ENCODE assay signal across 8 mouse cellular contexts in genomic region chr5:121544910-121545792, GRCm38 (mm10). TPM values are rescaled to one million over a fixed set of nuclear protein-coding genes. Genes with fewer than 3 reads are reported as not detected.
DNase-seq lines count a peak whose midpoint lies in the region; ATAC-seq and TF ChIP-seq lines count a peak whose summit lies in the region.

Gene Adam1a (minus strand): TSS chr5:121545482.
Gene Gm42878 (minus strand): TSS chr5:121545482.

- no peaks in the 10 kb centered on the region for H3K27me3 ChIP-seq in heart, embryonic 12.5 days (replicated peaks)
- H3K27me3 ChIP-seq in limb, embryonic 11.5 days (ENCODE audit: control insufficient read depth, insufficient read depth, low read length): no peaks in the 10 kb centered on the region
- H3K27me3 ChIP-seq in midbrain, embryonic 12.5 days: no peaks in the 10 kb centered on the region
- no peaks in the 10 kb centered on the region for H3K27me3 ChIP-seq in thymus, adult 2 months (ENCODE audit: control insufficient read depth, insufficient read depth, low read length)

- peak; percentile 73 for ATAC-seq in heart, embryonic 12.5 days (ENCODE audit: insufficient number of reproducible peaks, low FRiP score)
- ATAC-seq in limb, embryonic 11.5 days (ENCODE audit: insufficient number of reproducible peaks, low FRiP score, low TSS enrichment, low read depth): no peak; the same call in 1 of the 2 replicates
- peak; percentile 66 for ATAC-seq in midbrain, embryonic 12.5 days (ENCODE audit: low FRiP score, low read depth)

- no peaks in the 10 kb centered on the region for H3K9me3 ChIP-seq in heart, embryonic 12.5 days (replicated peaks)
- H3K9me3 ChIP-seq in limb, embryonic 11.5 days (ENCODE audit: control insufficient read depth, low read length): no peaks in the 10 kb centered on the region
- no peaks in the 10 kb centered on the region for H3K9me3 ChIP-seq in midbrain, embryonic 12.5 days

- TF ChIP-seq CTCF in thymus, adult 2 months (IDR thresholded peaks at IDR 0.05; ENCODE audit: borderline replicate concordance, control insufficient read depth, extremely low read depth, insufficient read depth, low read length, poor library complexity): no peak

- H3K36me3 ChIP-seq in heart, embryonic 12.5 days: no peaks in the 10 kb centered on the region
- H3K36me3 ChIP-seq in limb, embryonic 11.5 days (ENCODE audit: control insufficient read depth, insufficient read depth, low read length): no peaks in the 10 kb centered on the region; the same call in 1 of the 2 replicates
- H3K36me3 ChIP-seq in midbrain, embryonic 12.5 days: no peaks in the 10 kb centered on the region
- no peaks in the 10 kb centered on the region for H3K36me3 ChIP-seq in thymus, adult 2 months (ENCODE audit: control insufficient read depth, insufficient read depth, low read length)

- H3K4me1 ChIP-seq in heart, embryonic 12.5 days (replicated peaks): peaks cover 19% of the 10 kb centered on the region
- H3K4me1 ChIP-seq in limb, embryonic 11.5 days (ENCODE audit: control insufficient read depth, insufficient read depth, low read length): peaks cover 8% of the 10 kb centered on the region
- H3K4me1 ChIP-seq in midbrain, embryonic 12.5 days: peaks cover 28% of the 10 kb centered on the region
- H3K4me1 ChIP-seq in thymus, adult 2 months (replicated peaks; ENCODE audit: control insufficient read depth, insufficient read depth, low read length): peaks cover 10% of the 10 kb centered on the region

- H3K4me2 ChIP-seq in heart, embryonic 12.5 days: peak within 1 kb of the TSS; percentile 95
- H3K4me2 ChIP-seq in limb, embryonic 11.5 days (ENCODE audit: low read depth, severe bottlenecking): peak within 1 kb of the TSS; percentile 92
- H3K4me2 ChIP-seq in midbrain, embryonic 12.5 days (replicated peaks): peak within 1 kb of the TSS; percentile 79

- H3K27ac ChIP-seq in heart, embryonic 12.5 days (ENCODE audit: poor library complexity, severe bottlenecking): peak within 1 kb of the TSS; percentile 91
- peak within 1 kb of the TSS; percentile 86 for H3K27ac ChIP-seq in limb, embryonic 11.5 days (replicated peaks; ENCODE audit: low read depth, low read length)
- peak within 1 kb of the TSS; percentile 97 for H3K27ac ChIP-seq in midbrain, embryonic 12.5 days (replicated peaks)
- H3K27ac ChIP-seq in thymus, adult 2 months (ENCODE audit: control insufficient read depth, insufficient read depth, low read length): peak within 1 kb of the TSS; percentile 23; the same call in 1 of the 2 replicates

- H3K9ac ChIP-seq in heart, embryonic 12.5 days: peak within 1 kb of the TSS; percentile 99
- peak within 1 kb of the TSS; percentile 98 for H3K9ac ChIP-seq in limb, embryonic 11.5 days (ENCODE audit: low read length)
- H3K9ac ChIP-seq in midbrain, embryonic 12.5 days (replicated peaks): peak within 1 kb of the TSS; percentile 96

- TF ChIP-seq POLR2A in thymus, adult 2 months (IDR thresholded peaks at IDR 0.05; ENCODE audit: control insufficient read depth, extremely low read depth, insufficient read depth, low read length, poor library complexity): no peak

- peak; percentile 11 to 33 for DNase-seq in cerebellum, adult 18-20 months
- no peak for DNase-seq in cerebellum, postnatal 4 days (ENCODE audit: low spot score in 2 of 2)
- DNase-seq in 3T3-L1 (ENCODE audit: low read depth, low spot score): peak; percentile 33
- DNase-seq in brain, adult 2 months (ENCODE audit: low read depth, low spot score): peak; percentile 27
- DNase-seq in limb, embryonic 11.5 days (ENCODE audit: low spot score): peak; percentile 50
- peak; percentile 50 for DNase-seq in thymus, adult 2 months

- H3K4me3 ChIP-seq in heart, embryonic 12.5 days: peak within 1 kb of the TSS; percentile 100
- peak within 1 kb of the TSS; percentile 100 for H3K4me3 ChIP-seq in limb, embryonic 11.5 days (ENCODE audit: low read depth, low read length)
- H3K4me3 ChIP-seq in midbrain, embryonic 12.5 days: peak within 1 kb of the TSS; percentile 100
- H3K4me3 ChIP-seq in thymus, adult 2 months (ENCODE audit: control insufficient read depth, insufficient read depth, low read length): peak within 1 kb of the TSS; percentile 98

- 5% methylated on average over 85 of the region's 97 CpGs for WGBS in heart, embryonic 12.5 days
- WGBS in limb, embryonic 11.5 days: under 1% methylated on average over 47 of the region's 97 CpGs
- under 1% methylated on average over 57 of the region's 97 CpGs for WGBS in midbrain, embryonic 12.5 days
- WGBS in thymus, adult 2 months: 6% methylated on average over 95 of the region's 97 CpGs

RNA-seq across cellular contexts. Expression of gene Adam1a, which starts in this region (rescaled TPM):
- 0.59 and 1.5 TPM in 2 replicates for polyA plus RNA-seq in heart, embryonic 12.5 days (2016; fragmentation: Nextera tagmentation; extraction: Ambion mirVana)
- polyA plus RNA-seq in limb, embryonic 11.5 days (2014; fragmentation: Nextera tagmentation; extraction: Ambion mirVana): 2.2 and 2.3 TPM in 2 replicates
- polyA plus RNA-seq in midbrain, embryonic 12.5 days (2016; fragmentation: Nextera tagmentation; extraction: Ambion mirVana): 3.0 and 3.4 TPM in 2 replicates
- 4.0 and 6.8 TPM in 2 replicates for polyA plus RNA-seq in thymus, adult 2 months (2012; rRNA removed)

RNA-seq across cellular contexts. Expression of gene Gm42878, which starts in this region (rescaled TPM):
- not detected in 2 replicates for polyA plus RNA-seq in heart, embryonic 12.5 days (2016; fragmentation: Nextera tagmentation; extraction: Ambion mirVana)
- not detected in 2 replicates for polyA plus RNA-seq in limb, embryonic 11.5 days (2014; fragmentation: Nextera tagmentation; extraction: Ambion mirVana)
- not detected in 2 replicates for polyA plus RNA-seq in midbrain, embryonic 12.5 days (2016; fragmentation: Nextera tagmentation; extraction: Ambion mirVana)
- not detected in 2 replicates for polyA plus RNA-seq in thymus, adult 2 months (2012; rRNA removed)

Comparison
In these comparisons a context has a peak if more than half of its experiments do, and no peak if none do; other contexts are left out.
1. DNase-seq: peak in cerebellum, adult 18-20 months (2 of 2), 3T3-L1 (single experiment), brain, adult 2 months (single experiment), limb, embryonic 11.5 days (single experiment) and thymus, adult 2 months (single experiment); none in cerebellum, postnatal 4 days (0 of 2).
2. H3K27ac ChIP-seq: peak in every context shown above with its lines; median percentile 97 in midbrain, embryonic 12.5 days; 91 in heart, embryonic 12.5 days; 86 in limb, embryonic 11.5 days; 23 in thymus, adult 2 months.
3. Peak in every context shown above with its lines, with median percentiles within 50 percentile points of each other: H3K4me2 ChIP-seq, H3K4me3 ChIP-seq and H3K9ac ChIP-seq.